Mouse (Mus musculus) forebrain, postnatal 0 days (tissue): Measurements from ENCODE around the gene Zfp683. TPM values are rescaled to one million over a fixed set of nuclear protein-coding genes. Genes with fewer than 3 reads are reported as not detected.

ENCODE experiments used
- ATAC-seq: fragments of 200-750 bp; cut with Nextera tagmentation; 2 replicates; pipeline ENCODE4 v1.8.0; 2017; ENCODE audit warnings: mild to moderate bottlenecking, moderate library complexity
- DNase-seq: peaks from one replicate; pipeline ENCODE4 v3.0.0-alpha.2; 2015
- H3K27ac ChIP-seq: fragments of 300-500 bp; sonication (generic); 2 replicates; pipeline ENCODE4 v1.5.1; 2014; ENCODE audit warnings: low read depth, mild to moderate bottlenecking, antibody characterized with exemption, low read length, moderate library complexity, mixed read lengths
- H3K27me3 ChIP-seq: fragments of 300-500 bp; sonication (generic); 2 replicates; pipeline ENCODE4 v1.6.1; 2014; ENCODE audit warnings: mild to moderate bottlenecking, low read length, mixed read lengths; ENCODE audit not compliant: insufficient read depth
- H3K36me3 ChIP-seq: fragments of 300-500 bp; sonication (generic); 2 replicates; pipeline ENCODE4 v1.6.1; 2014; ENCODE audit warnings: mild to moderate bottlenecking, moderate library complexity; ENCODE audit not compliant: insufficient read depth
- H3K4me1 ChIP-seq: fragments of 300-500 bp; sonication (generic); 2 replicates; pipeline ENCODE4 v1.6.1; 2014; ENCODE audit warnings: antibody characterized with exemption; ENCODE audit not compliant: insufficient read depth
- H3K4me2 ChIP-seq: fragments of 300-500 bp; sonication (generic); 2 replicates; pipeline ENCODE4 v1.6.1; 2014; ENCODE audit warnings: low read depth, mild to moderate bottlenecking, moderate library complexity
- H3K4me3 ChIP-seq: fragments of 300-500 bp; sonication (generic); 2 replicates; pipeline ENCODE4 v1.5.1; 2014; ENCODE audit warnings: low read depth, low read length, mixed read lengths
- H3K9ac ChIP-seq: fragments of 300-500 bp; sonication (generic); 2 replicates; pipeline ENCODE4 v1.6.1; 2014; ENCODE audit warnings: mild to moderate bottlenecking
- H3K9me3 ChIP-seq: fragments of 300-500 bp; sonication (generic); 2 replicates; pipeline ENCODE4 v1.6.1; 2016; ENCODE audit warnings: low read length
- CTCF ChIP-seq: sonication (generic); IDR thresholded peaks from 2 replicates; pipeline ENCODE4 v1.5.1; 2016; ENCODE audit warnings: antibody characterized with exemption, control low read depth, low read depth
- WGBS: fragments of 180-500 bp; shearing (Covaris S2); extraction: QIAGEN DNeasy Blood & Tissue Kit; methylation state at CpG from one replicate; pipeline ENCODE4 v1.1.7; 2014; 5-methylcytosine and 5-hydroxymethylcytosine counted together
- polyA plus RNA-seq: library from polyadenylated mRNA; unstranded; fragments of >200 nt; fragmentation: Nextera tagmentation; extraction: Ambion mirVana; gene quantifications from 2 replicates; pipeline ENCODE4 v1.2.1, GENCODE M21; 2015
- total RNA-seq: library from RNA; depleted of rRNA; stranded (reverse); fragments of >200 nt; gene quantifications from 2 replicates; pipeline ENCODE4 v1.2.3, GENCODE M21; 2014

Gene Zfp683
- total and polyA plus RNA-seq, 2 experiments from 2014 or later: not detected

DNA sequence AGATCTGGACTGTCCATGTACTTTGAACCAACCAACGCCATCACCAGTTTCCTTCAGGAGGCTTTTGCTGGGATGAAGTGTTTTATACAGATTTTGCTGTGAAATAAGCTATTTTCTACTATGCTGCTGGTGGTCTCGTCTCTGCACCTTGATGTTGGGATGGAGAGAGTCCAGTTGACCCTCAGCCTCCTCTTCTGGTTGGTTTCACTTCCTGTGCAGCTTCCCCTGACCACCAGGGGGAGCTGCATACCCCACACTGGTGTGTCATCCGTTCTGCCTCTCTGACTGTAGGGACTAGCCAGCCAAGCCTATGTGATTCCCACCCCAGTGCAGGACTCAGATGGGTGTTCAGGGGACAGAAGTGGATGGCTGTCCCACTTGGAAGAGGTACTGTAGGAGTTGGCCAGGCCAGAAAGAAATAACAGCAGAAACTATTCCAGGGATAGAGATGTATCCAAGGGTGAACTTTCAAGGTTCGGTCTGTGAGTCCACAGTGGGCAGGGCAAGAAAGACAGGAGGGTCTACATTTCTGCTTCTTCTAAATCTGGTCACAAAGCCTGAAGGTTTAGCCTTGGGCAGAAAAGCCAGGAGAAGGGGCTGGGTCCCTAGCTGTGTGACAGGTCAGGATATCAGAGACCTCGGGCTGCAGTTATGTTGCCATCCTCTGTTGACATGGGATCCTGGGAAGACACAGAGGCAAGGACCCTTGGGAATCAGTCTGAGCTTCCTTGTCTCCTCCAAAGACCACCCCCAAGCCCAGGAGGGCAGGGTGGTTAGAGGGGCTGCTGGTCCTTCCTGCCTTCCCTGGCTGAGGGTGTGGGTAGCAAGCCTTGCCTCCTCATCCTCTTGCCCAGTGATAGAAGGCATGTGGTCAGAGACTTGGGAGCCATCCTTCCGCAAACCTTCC is 39.0 kb downstream of the Zfp683 start:
- H3K4me3 ChIP-seq: no peak overlapping the region
- ATAC-seq (no peak), DNase-seq (no peak)
- 70% methylated on average over 6 of the region's 6 CpGs for WGBS
- no peak overlapping the region for H3K9ac ChIP-seq
- H3K9me3 ChIP-seq: no peaks in the 10 kb centered on the region
- no peak overlapping the region for H3K4me2 ChIP-seq
- H3K4me1 ChIP-seq: no peaks in the 10 kb centered on the region
- no peaks in the 10 kb centered on the region for H3K27me3 ChIP-seq
- no peak overlapping the region for H3K27ac ChIP-seq
- TF ChIP-seq CTCF: peak; percentile 50
- H3K36me3 ChIP-seq: no peaks in the 10 kb centered on the region

GRCm38 (mm10) chr4:134094004-134094564 is 40.4 kb downstream of the Zfp683 start:
- Histone ChIP-seq H3K4me3 (no peak overlapping the region), H3K4me2 (no peak overlapping the region), H3K36me3 (no peaks in the 10 kb centered on the region), H3K9me3 (no peaks in the 10 kb centered on the region), H3K27me3 (no peaks in the 10 kb centered on the region), H3K4me1 (no peaks in the 10 kb centered on the region), H3K9ac (no peak overlapping the region), H3K27ac (no peak overlapping the region)
- WGBS: 88% methylated on average over 7 of the region's 7 CpGs
- TF ChIP-seq CTCF: no peak
- ATAC-seq (no peak), DNase-seq (no peak)

- 59% methylated on average over 3 of the region's 3 CpGs for WGBS
- no peaks in the 10 kb centered on the region for H3K36me3 ChIP-seq
- no peak for DNase-seq
- ATAC-seq: no peak
- no peak within 1 kb of the TSS for H3K4me3 ChIP-seq
- H3K9me3 ChIP-seq: no peaks in the 10 kb centered on the region
- no peaks in the 10 kb centered on the region for H3K4me1 ChIP-seq
- TF ChIP-seq CTCF: no peak
- no peak within 1 kb of the TSS for H3K4me2 ChIP-seq
- no peak within 1 kb of the TSS for H3K27ac ChIP-seq
- H3K9ac ChIP-seq: no peak within 1 kb of the TSS
- H3K27me3 ChIP-seq: no peaks in the 10 kb centered on the region
Measured at GRCm38 (mm10) chr4:134094923-134095547, 41.4 kb downstream of the Zfp683 start, which contains the start of gene Cd52. TSS of gene Cd52 (minus strand) at chr4:134095082.

- no peaks in the 10 kb centered on the region for H3K36me3 ChIP-seq
Measured at GRCm38 (mm10) chr4:134096120-134096519, 42.5 kb downstream of the Zfp683 start.

DNA sequence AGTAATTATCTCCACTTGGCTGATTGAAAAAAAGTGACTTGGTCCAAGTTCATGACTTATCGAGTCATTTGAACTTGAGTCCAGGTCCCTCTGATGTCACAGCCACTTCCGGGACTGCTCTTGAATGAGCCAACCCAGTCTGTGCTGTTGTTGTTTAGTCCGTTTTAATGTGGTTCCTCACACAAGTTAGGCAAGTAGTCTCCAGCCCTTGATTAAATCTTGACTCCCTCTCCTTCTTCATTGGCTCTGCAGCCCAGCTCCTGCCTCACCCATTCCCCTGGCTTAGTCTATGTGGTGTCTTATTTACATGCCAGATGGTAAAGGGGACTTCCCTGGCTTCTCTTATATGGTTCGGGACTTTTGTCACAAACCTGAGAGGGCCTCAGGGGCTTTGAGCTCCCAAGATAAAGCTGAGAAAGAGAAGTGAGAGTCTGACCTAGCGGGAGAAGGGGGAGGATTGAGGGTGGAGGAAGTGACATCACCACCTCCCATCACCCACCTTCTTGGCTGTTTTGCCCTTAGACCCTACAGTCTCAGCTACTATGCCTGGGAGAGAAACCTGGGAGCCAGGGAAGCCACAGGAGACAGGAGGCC is 43.5 kb downstream of the Zfp683 start:
- ATAC-seq (no peak), DNase-seq (no peak)
- WGBS: 83% methylated on average over 5 of the region's 5 CpGs
- no peaks in the 10 kb centered on the region for H3K4me1 ChIP-seq
- H3K36me3 ChIP-seq: no peaks in the 10 kb centered on the region
- H3K4me2 ChIP-seq: no peak overlapping the region
- H3K4me3 ChIP-seq: no peak overlapping the region
- H3K9me3 ChIP-seq: no peaks in the 10 kb centered on the region
- no peak overlapping the region for H3K9ac ChIP-seq
- no peak overlapping the region for H3K27ac ChIP-seq
- no peaks in the 10 kb centered on the region for H3K27me3 ChIP-seq
- TF ChIP-seq CTCF: no peak

More at GRCm38 (mm10) chr4:134096120-134096519, 42.5 kb downstream of the Zfp683 start:
- Histone ChIP-seq H3K4me2 (no peak overlapping the region), H3K9ac (no peak overlapping the region), H3K4me3 (no peak overlapping the region), H3K27ac (no peak overlapping the region), H3K27me3 (no peaks in the 10 kb centered on the region), H3K9me3 (no peaks in the 10 kb centered on the region), H3K4me1 (no peaks in the 10 kb centered on the region)
- DNase-seq (no peak), ATAC-seq (no peak)
- WGBS: 86% methylated on average over 3 of the region's 3 CpGs
- TF ChIP-seq CTCF: no peak

DNA sequence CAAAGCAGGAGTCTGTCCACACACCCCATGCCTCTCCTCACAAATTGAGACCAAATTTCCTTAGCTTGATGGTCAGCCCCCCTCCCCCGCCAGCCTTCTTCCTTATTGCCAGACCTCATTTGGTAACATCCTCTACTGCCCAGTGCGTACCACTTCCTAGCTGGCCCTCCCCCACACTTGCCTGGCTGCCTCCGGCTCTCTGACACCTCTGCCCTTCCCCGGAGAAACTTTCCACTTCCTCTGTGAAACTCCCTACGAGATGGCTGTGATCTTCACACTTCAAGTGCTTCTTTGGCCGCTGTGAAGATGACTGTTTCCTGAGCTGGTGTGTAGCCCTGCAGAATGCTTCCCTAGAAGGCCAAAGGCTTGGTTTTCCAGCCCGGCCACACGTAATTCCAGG is 45.0 kb downstream of the Zfp683 start:
- no peak overlapping the region for H3K4me2 ChIP-seq
- H3K9me3 ChIP-seq: no peaks in the 10 kb centered on the region
- H3K4me1 ChIP-seq: no peaks in the 10 kb centered on the region; the same call in 1 of the 2 replicates
- no peaks in the 10 kb centered on the region for H3K27me3 ChIP-seq
- H3K4me3 ChIP-seq: no peak overlapping the region
- 79% methylated on average over 8 of the region's 8 CpGs for WGBS
- ATAC-seq: no peak
- no peak overlapping the region for H3K27ac ChIP-seq
- no peaks in the 10 kb centered on the region for H3K36me3 ChIP-seq
- H3K9ac ChIP-seq: no peak overlapping the region
- no peak for TF ChIP-seq CTCF
- DNase-seq: no peak
